Mouse (Mus musculus) heart, adult 2 months (tissue): Measurements from ENCODE around the gene Crb1. TPM values are rescaled to one million over a fixed set of nuclear protein-coding genes. Genes with fewer than 3 reads are reported as not detected.

Experiments
- DNase-seq, 2 experiments: peaks; one replicate each; pipeline ENCODE4 v3.0.0; 2021
- H3K27ac ChIP-seq: fragments of 200-600 bp; 2 replicates; pipeline ENCODE4 v1.8.1; 2022
- H3K27me3 ChIP-seq: fragments of 200-500 bp; 2 replicates; pipeline ENCODE4 v1.6.1; 2012; ENCODE audit warnings: mild to moderate bottlenecking, low read length, inconsistent platforms, mixed read lengths; ENCODE audit not compliant: control insufficient read depth, insufficient read depth
- H3K36me3 ChIP-seq: fragments of 200-500 bp; 2 replicates; pipeline ENCODE4 v1.6.1; 2012; ENCODE audit warnings: low read length, inconsistent platforms; ENCODE audit not compliant: control insufficient read depth, insufficient read depth
- H3K4me1 ChIP-seq: fragments of 200-500 bp; 2 replicates; pipeline ENCODE4 v1.6.1; 2011; ENCODE audit warnings: low read length; ENCODE audit not compliant: control insufficient read depth, insufficient read depth
- H3K4me3 ChIP-seq: fragments of 200-600 bp; 2 replicates; pipeline ENCODE4 v1.8.1; 2022
- H3K79me2 ChIP-seq: fragments of 200-500 bp; replicated peaks from 2 replicates; pipeline ENCODE4 v1.6.1; 2012; ENCODE audit warnings: mild to moderate bottlenecking, inconsistent platforms, low read length, moderate library complexity, mixed read lengths; ENCODE audit not compliant: control insufficient read depth, insufficient read depth
- H3K9ac ChIP-seq: fragments of 200-500 bp; 2 replicates; pipeline ENCODE4 v1.6.1; 2012; ENCODE audit warnings: low read depth, mild to moderate bottlenecking, control low read depth, inconsistent platforms, low read length, mixed read lengths
- CTCF ChIP-seq: fragments of 200-600 bp; IDR thresholded peaks from 2 replicates; pipeline ENCODE4 v1.8.1; 2022; ENCODE audit warnings: antibody characterized with exemption, mild to moderate bottlenecking, moderate library complexity
- EP300 ChIP-seq: fragments of 200-500 bp; IDR thresholded peaks from 2 replicates; pipeline ENCODE4 v1.6.1; 2011; ENCODE audit warnings: low read depth, low read length, control low read depth; ENCODE audit not compliant: insufficient read depth
- POLR2A ChIP-seq: fragments of 200-500 bp; IDR thresholded peaks from 2 replicates; pipeline ENCODE4 v1.6.1; 2011; ENCODE audit warnings: mild to moderate bottlenecking, low read depth, low read length, control low read depth; ENCODE audit not compliant: insufficient read depth
- WGBS: fragments of 180-500 bp; shearing (Covaris S2); methylation state at CpG from one replicate; pipeline ENCODE4 v1.1.7; 2018; 5-methylcytosine and 5-hydroxymethylcytosine counted together
- intact Hi-C: fragments of 180-260 bp; cut with DNase I; formaldehyde crosslinking; loops from one replicate; pipeline ENCODE4 v1.15.1; 2025
- polyA plus RNA-seq: library from polyadenylated mRNA; depleted of rRNA; stranded (reverse); fragments of >200 nt; gene quantifications from 2 replicates; pipeline ENCODE4 v1.2.3, GENCODE M21; 2012
- total RNA-seq, 2 experiments: library from RNA; stranded (reverse); gene quantifications; 2 replicates each; pipeline ENCODE4 v1.2.3; 2021

Gene Crb1
- total and polyA plus RNA-seq, 3 experiments = 0.10 to 1.4 (median 0.41) TPM

GRCm38 (mm10) chr1:139206259-139206658, 170.6 kb downstream of the Crb1 start:
- no peaks in the 10 kb centered on the region for H3K79me2 ChIP-seq
- H3K36me3 ChIP-seq = no peaks in the 10 kb centered on the region
- TF ChIP-seq EP300 = no peak
- no peak for TF ChIP-seq CTCF
- no peak for TF ChIP-seq POLR2A
- no peak overlapping the region for H3K9ac ChIP-seq
- WGBS = 45% methylated on average over 4 of the region's 4 CpGs
- no peak overlapping the region for H3K27ac ChIP-seq
- DNase-seq = no peak
- H3K4me1 ChIP-seq = no peaks in the 10 kb centered on the region; the same call in 1 of the 2 replicates
- no peaks in the 10 kb centered on the region for H3K27me3 ChIP-seq
- H3K4me3 ChIP-seq = no peak overlapping the region
- intact Hi-C loops = no loop called here

GRCm38 (mm10) chr1:139203026-139203425, 173.9 kb downstream of the Crb1 start:
- 30% methylated on average over 5 of the region's 5 CpGs for whole genome bisulfite sequencing
- intact Hi-C loops = no loop called here
- H3K9ac ChIP-seq = no peak overlapping the region
- H3K36me3 ChIP-seq = no peaks in the 10 kb centered on the region
- H3K4me3 ChIP-seq = no peak overlapping the region
- no peak overlapping the region for H3K27ac ChIP-seq
- H3K4me1 ChIP-seq = no peaks in the 10 kb centered on the region; the same call in 1 of the 2 replicates
- DNase-seq = no peak
- H3K27me3 ChIP-seq = no peaks in the 10 kb centered on the region
- no peaks in the 10 kb centered on the region for H3K79me2 ChIP-seq
- no peak for TF ChIP-seq EP300
- no peak for TF ChIP-seq CTCF
- no peak for TF ChIP-seq POLR2A

GRCm38 (mm10) chr1:139194428-139195028, 182.4 kb downstream of the Crb1 start:
- TF ChIP-seq CTCF (no peak), POLR2A (no peak), EP300 (no peak)
- Histone ChIP-seq H3K27ac (no peak overlapping the region), H3K9ac (no peak overlapping the region), H3K4me3 (no peak overlapping the region), H3K79me2 (no peaks in the 10 kb centered on the region), H3K27me3 (no peaks in the 10 kb centered on the region), H3K36me3 (no peaks in the 10 kb centered on the region), H3K4me1 (no peaks in the 10 kb centered on the region)
- intact Hi-C loops = no loop called here
- no peak for DNase-seq
- 40% methylated on average over 5 of the region's 5 CpGs for WGBS

- Histone ChIP-seq H3K4me1 (no peaks in the 10 kb centered on the region), H3K4me3 (no peak overlapping the region), H3K9ac (no peak overlapping the region), H3K79me2 (no peaks in the 10 kb centered on the region), H3K36me3 (no peaks in the 10 kb centered on the region), H3K27ac (no peak overlapping the region), H3K27me3 (no peaks in the 10 kb centered on the region)
- TF ChIP-seq CTCF (no peak), EP300 (no peak), POLR2A (no peak)
- no peak for DNase-seq
- intact Hi-C loops = no loop called here
- WGBS = 57% methylated on average over 2 of the region's 2 CpGs
These were observed 182.9 kb downstream of the Crb1 start for GRCm38 (mm10) chr1:139194011-139194410.

- Histone ChIP-seq H3K27ac (no peak overlapping the region), H3K4me3 (no peak overlapping the region), H3K27me3 (no peaks in the 10 kb centered on the region), H3K9ac (no peak overlapping the region), H3K79me2 (no peaks in the 10 kb centered on the region), H3K4me1 (no peaks in the 10 kb centered on the region), H3K36me3 (no peaks in the 10 kb centered on the region)
- intact Hi-C loops = no loop called here
- TF ChIP-seq POLR2A (no peak), CTCF (no peak), EP300 (no peak)
- DNase-seq = no peak
- 84% methylated on average over 3 of the region's 3 CpGs for WGBS
These were observed 184.3 kb downstream of the Crb1 start for GRCm38 (mm10) chr1:139192635-139193034.

- Histone ChIP-seq H3K4me1 (no peaks in the 10 kb centered on the region), H3K27ac (no peak overlapping the region), H3K27me3 (no peaks in the 10 kb centered on the region), H3K79me2 (no peaks in the 10 kb centered on the region), H3K4me3 (no peak overlapping the region), H3K36me3 (no peaks in the 10 kb centered on the region), H3K9ac (no peak overlapping the region)
- WGBS = 18% methylated on average over 6 of the region's 6 CpGs
- TF ChIP-seq EP300 (no peak), POLR2A (no peak), CTCF (no peak)
- DNase-seq = no peak
- intact Hi-C loops = no loop called here
These were observed 196.3 kb downstream of the Crb1 start for GRCm38 (mm10) chr1:139180481-139181149.
